Comparison of ENCODE assay signal across 8 mouse cellular contexts in the genomic region with DNA sequence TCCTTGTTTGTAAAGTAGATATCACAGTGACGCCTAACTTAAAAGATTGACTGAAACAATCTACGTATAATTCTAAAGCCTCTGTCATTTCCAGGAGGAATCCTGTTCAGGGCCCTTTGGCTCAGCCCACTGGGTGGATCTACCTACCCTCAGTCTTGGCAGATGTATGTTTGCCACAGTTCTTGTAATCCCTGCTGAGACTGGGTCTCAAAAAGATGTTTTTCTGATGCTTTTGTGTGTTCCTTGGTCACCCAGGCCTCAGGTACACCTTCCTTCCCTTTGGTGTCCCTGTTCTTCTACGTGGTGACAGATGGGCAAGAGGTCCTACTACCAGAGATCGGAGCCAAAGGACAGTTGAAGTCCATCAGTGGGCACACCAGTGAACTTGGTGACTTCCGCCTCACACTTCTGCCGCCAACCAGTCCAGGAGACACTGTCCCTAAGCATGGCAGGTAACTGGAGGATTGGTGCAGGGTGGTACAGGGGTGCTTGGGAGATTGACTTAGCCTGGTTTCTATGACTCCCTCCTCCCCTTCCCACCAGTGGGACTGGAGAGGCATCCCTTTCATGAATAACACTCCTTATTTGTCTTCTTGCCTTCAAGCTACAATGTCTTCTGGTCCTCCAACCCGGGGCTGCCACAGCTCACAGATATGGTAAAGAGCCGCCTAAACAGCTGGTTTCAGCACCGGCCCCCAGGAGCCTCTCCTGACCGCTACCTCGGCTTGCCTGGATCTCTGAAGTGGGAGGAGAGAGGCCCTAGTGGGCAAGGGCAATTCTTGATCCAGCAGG. TPM values are rescaled to one million over a fixed set of nuclear protein-coding genes. Genes with fewer than 3 reads are reported as not detected.
DNase-seq lines count a peak whose midpoint lies in the region; ATAC-seq and TF ChIP-seq lines count a peak whose summit lies in the region.

No protein-coding gene starts in this region.

- no peak for DNase-seq in liver, adult 2 months (ENCODE audit: extremely low read depth, low read depth, low spot score)
- DNase-seq in liver = no peak
- no peak for DNase-seq in limb, embryonic 10.5 days (ENCODE audit: low spot score)
- no peak for DNase-seq in layer of hippocampus, adult 9-11 months
- no peak for DNase-seq in thymus, adult 18-20 months
- DNase-seq in adrenal gland, postnatal 25 days = no peak

- peaks cover 4% of the 10 kb centered on the region; the same call in 1 of the 2 replicates for H3K79me2 ChIP-seq in liver, adult 2 months (ENCODE audit: control insufficient read depth, insufficient read depth, low read length)

- H3K4me2 ChIP-seq in neural tube, embryonic 14.5 days (ENCODE audit: low read depth, low read length) = peak overlapping the region; percentile 67

- TF ChIP-seq POLR2A in liver, adult 2 months (IDR thresholded peaks at IDR 0.05; ENCODE audit: extremely low read depth, insufficient read depth, low read length) = no peak
- peak; percentile 17; the same call in 1 of the 2 replicates for TF ChIP-seq POLR2A in embryonic fibroblast, embryonic 13.5 days (IDR thresholded peaks at IDR 0.05; ENCODE audit: low read depth, low read length)

- no peak for TF ChIP-seq CTCF in liver, adult 2 months (IDR thresholded peaks at IDR 0.05; ENCODE audit: low read depth, low read length)
- TF ChIP-seq CTCF in embryonic fibroblast, embryonic 13.5 days (IDR thresholded peaks at IDR 0.05; ENCODE audit: borderline replicate concordance, insufficient read depth, low read length) = no peak

- 67% methylated on average over 11 of the region's 11 CpGs for WGBS in liver, adult 2 months
- 82% methylated on average over 11 of the region's 11 CpGs for WGBS in limb, embryonic 10.5 days
- 80% methylated on average over 11 of the region's 11 CpGs for WGBS in neural tube, embryonic 14.5 days

- H3K4me3 ChIP-seq in liver, adult 2 months (ENCODE audit: insufficient read depth, low read depth, low read length) = peak overlapping the region; percentile 93; the same call in 1 of the 2 replicates
- H3K4me3 ChIP-seq in embryonic fibroblast, embryonic 13.5 days (ENCODE audit: insufficient read depth, low read length) = peak overlapping the region; percentile 87
- peak overlapping the region; percentile 83 for H3K4me3 ChIP-seq in limb, embryonic 10.5 days
- H3K4me3 ChIP-seq in neural tube, embryonic 14.5 days (ENCODE audit: low read depth, low read length) = peak overlapping the region; percentile 77

- H3K27ac ChIP-seq in liver, adult 2 months (replicated peaks; ENCODE audit: insufficient read depth, low read depth, low read length) = no peak overlapping the region
- no peak overlapping the region for H3K27ac ChIP-seq in embryonic fibroblast, embryonic 13.5 days (ENCODE audit: insufficient read depth, low read length)
- H3K27ac ChIP-seq in limb, embryonic 10.5 days = peak overlapping the region; percentile 93; the same call in 1 of the 2 replicates
- H3K27ac ChIP-seq in neural tube, embryonic 14.5 days (ENCODE audit: low read depth, low read length) = no peak overlapping the region

- peaks cover 20% of the 10 kb centered on the region for H3K4me1 ChIP-seq in liver, adult 2 months (ENCODE audit: control insufficient read depth, insufficient read depth, low read length)
- peaks cover 6% of the 10 kb centered on the region; the same call in 1 of the 2 replicates for H3K4me1 ChIP-seq in embryonic fibroblast, embryonic 13.5 days (ENCODE audit: control insufficient read depth, insufficient read depth, low read length)
- peaks cover 44% of the 10 kb centered on the region for H3K4me1 ChIP-seq in limb, embryonic 10.5 days
- peaks cover 24% of the 10 kb centered on the region for H3K4me1 ChIP-seq in neural tube, embryonic 14.5 days (ENCODE audit: control insufficient read depth, insufficient read depth, low read length)

- H3K9ac ChIP-seq in liver, adult 2 months (ENCODE audit: low read depth, low read length) = peak overlapping the region; percentile 93; the same call in 1 of the 2 replicates
- peak overlapping the region; percentile 90 for H3K9ac ChIP-seq in neural tube, embryonic 14.5 days (replicated peaks; ENCODE audit: low read depth, low read length)

- no peak for ATAC-seq in neural tube, embryonic 14.5 days (ENCODE audit: low read depth)

- no peaks in the 10 kb centered on the region for H3K36me3 ChIP-seq in liver, adult 2 months (ENCODE audit: control insufficient read depth, insufficient read depth, low read length)
- H3K36me3 ChIP-seq in limb, embryonic 10.5 days = peaks cover 37% of the 10 kb centered on the region
- peaks cover 16% of the 10 kb centered on the region for H3K36me3 ChIP-seq in neural tube, embryonic 14.5 days (ENCODE audit: control insufficient read depth, insufficient read depth, low read length)

- no peaks in the 10 kb centered on the region for H3K27me3 ChIP-seq in liver, adult 2 months (ENCODE audit: control insufficient read depth, insufficient read depth, low read length)
- H3K27me3 ChIP-seq in limb, embryonic 10.5 days (ENCODE audit: low read depth, poor library complexity, severe bottlenecking) = no peaks in the 10 kb centered on the region
- no peaks in the 10 kb centered on the region for H3K27me3 ChIP-seq in neural tube, embryonic 14.5 days (ENCODE audit: control insufficient read depth, insufficient read depth, low read length)

- H3K9me3 ChIP-seq in limb, embryonic 10.5 days (replicated peaks) = no peaks in the 10 kb centered on the region
- no peaks in the 10 kb centered on the region for H3K9me3 ChIP-seq in neural tube, embryonic 14.5 days (ENCODE audit: control insufficient read depth, low read length)

RNA-seq across cellular contexts. Expression of a gene that starts 1.3 kb away (rescaled TPM):
- total RNA-seq in liver, adult 2 months (2014; rRNA removed) = 28.2 and 38.7 TPM in 2 replicates
- polyA plus RNA-seq in liver, adult 2 months (2012; rRNA removed) = 51.3 and 66.1 TPM in 2 replicates
- polyA plus RNA-seq in embryonic fibroblast, embryonic 13.5 days (2011; ENCODE audit: insufficient read length, low read depth, missing spikeins) = 28.0 TPM in 2 replicates
- 45.3 and 53.8 TPM in 2 replicates for polyA plus RNA-seq in limb, embryonic 10.5 days (2016; fragmentation: Nextera tagmentation; extraction: Ambion mirVana)
- 21.9 and 25.3 TPM in 2 replicates for polyA plus RNA-seq in neural tube, embryonic 14.5 days (2014; fragmentation: Nextera tagmentation; extraction: Ambion mirVana)
- 76.1 and 82.2 TPM in 2 replicates for total RNA-seq in adrenal gland, postnatal 25 days (2021)

RNA-seq across cellular contexts. Expression of a gene that starts 4.8 kb away (rescaled TPM):
- total RNA-seq in liver, adult 2 months (2014; rRNA removed) = 39.5 and 48.3 TPM in 2 replicates
- 85.1 and 112 TPM in 2 replicates for polyA plus RNA-seq in liver, adult 2 months (2012; rRNA removed)
- 37.3 and 44.5 TPM in 2 replicates for polyA plus RNA-seq in embryonic fibroblast, embryonic 13.5 days (2011; ENCODE audit: insufficient read length, low read depth, missing spikeins)
- 136 and 188 TPM in 2 replicates for polyA plus RNA-seq in limb, embryonic 10.5 days (2016; fragmentation: Nextera tagmentation; extraction: Ambion mirVana)
- polyA plus RNA-seq in neural tube, embryonic 14.5 days (2014; fragmentation: Nextera tagmentation; extraction: Ambion mirVana) = 129 and 146 TPM in 2 replicates
- total RNA-seq in adrenal gland, postnatal 25 days (2021) = 92.3 and 118 TPM in 2 replicates

RNA-seq across cellular contexts. Expression of a gene that starts 7.7 kb away (rescaled TPM):
- 66.0 and 78.2 TPM in 2 replicates for total RNA-seq in liver, adult 2 months (2014; rRNA removed)
- 73.8 and 80.0 TPM in 2 replicates for polyA plus RNA-seq in liver, adult 2 months (2012; rRNA removed)
- 41.9 and 42.7 TPM in 2 replicates for polyA plus RNA-seq in embryonic fibroblast, embryonic 13.5 days (2011; ENCODE audit: insufficient read length, low read depth, missing spikeins)
- polyA plus RNA-seq in limb, embryonic 10.5 days (2016; fragmentation: Nextera tagmentation; extraction: Ambion mirVana) = 150 and 163 TPM in 2 replicates
- polyA plus RNA-seq in neural tube, embryonic 14.5 days (2014; fragmentation: Nextera tagmentation; extraction: Ambion mirVana) = 118 and 119 TPM in 2 replicates
- 92.9 and 112 TPM in 2 replicates for total RNA-seq in adrenal gland, postnatal 25 days (2021)

RNA-seq across cellular contexts. Expression of a gene that starts 8.7 kb away (rescaled TPM):
- total RNA-seq in liver, adult 2 months (2014; rRNA removed) = 9.5 and 10.3 TPM in 2 replicates
- 23.8 and 26.5 TPM in 2 replicates for polyA plus RNA-seq in liver, adult 2 months (2012; rRNA removed)
- 6.6 and 7.4 TPM in 2 replicates for polyA plus RNA-seq in embryonic fibroblast, embryonic 13.5 days (2011; ENCODE audit: insufficient read length, low read depth, missing spikeins)
- polyA plus RNA-seq in limb, embryonic 10.5 days (2016; fragmentation: Nextera tagmentation; extraction: Ambion mirVana) = 17.4 and 17.8 TPM in 2 replicates
- polyA plus RNA-seq in neural tube, embryonic 14.5 days (2014; fragmentation: Nextera tagmentation; extraction: Ambion mirVana) = 13.5 and 14.3 TPM in 2 replicates
- total RNA-seq in adrenal gland, postnatal 25 days (2021) = 24.3 and 31.3 TPM in 2 replicates

RNA-seq across cellular contexts. Expression of a gene that starts 15.2 kb away (rescaled TPM):
- 1.4 and 1.8 TPM in 2 replicates for total RNA-seq in liver, adult 2 months (2014; rRNA removed)
- polyA plus RNA-seq in liver, adult 2 months (2012; rRNA removed) = 2.0 and 2.5 TPM in 2 replicates
- 1.2 and 1.9 TPM in 2 replicates for polyA plus RNA-seq in embryonic fibroblast, embryonic 13.5 days (2011; ENCODE audit: insufficient read length, low read depth, missing spikeins)
- 2.1 and 2.8 TPM in 2 replicates for polyA plus RNA-seq in limb, embryonic 10.5 days (2016; fragmentation: Nextera tagmentation; extraction: Ambion mirVana)
- polyA plus RNA-seq in neural tube, embryonic 14.5 days (2014; fragmentation: Nextera tagmentation; extraction: Ambion mirVana) = 3.7 and 4.3 TPM in 2 replicates
- 10.6 and 12.1 TPM in 2 replicates for total RNA-seq in adrenal gland, postnatal 25 days (2021)
